Mouse (Mus musculus) intestine, postnatal 0 days (tissue): ENCODE data around the gene Pms2. TPM values are rescaled to one million over a fixed set of nuclear protein-coding genes. Genes with fewer than 3 reads are reported as not detected.
A peak's percentile ranks its signal among the peaks of the same experiment; 100 is the strongest.

ENCODE experiments used
- ATAC-seq: fragments of 200-750 bp; cut with Nextera tagmentation; 2 replicates; pipeline ENCODE4 v1.8.0; 2017; ENCODE audit warnings: mild to moderate bottlenecking, moderate TSS enrichment, moderate library complexity
- H3K27ac ChIP-seq: fragments of 300-500 bp; sonication (generic); 2 replicates; pipeline ENCODE4 v1.5.1; 2014; ENCODE audit warnings: mild to moderate bottlenecking, low read depth, low read length, moderate library complexity
- H3K27me3 ChIP-seq: fragments of 300-500 bp; sonication (generic); replicated peaks from 2 replicates; pipeline ENCODE4 v1.6.1; 2014; ENCODE audit warnings: low read length, mixed read lengths; ENCODE audit not compliant: control insufficient read depth, insufficient read depth
- H3K36me3 ChIP-seq: fragments of 300-500 bp; sonication (generic); 2 replicates; pipeline ENCODE4 v1.6.1; 2014; ENCODE audit warnings: mild to moderate bottlenecking, moderate library complexity; ENCODE audit not compliant: control insufficient read depth, insufficient read depth
- H3K4me1 ChIP-seq: fragments of 300-500 bp; sonication (generic); replicated peaks from 2 replicates; pipeline ENCODE4 v1.6.1; 2014; ENCODE audit warnings: antibody characterized with exemption, low read length, mixed read lengths; ENCODE audit not compliant: control insufficient read depth, insufficient read depth
- H3K4me2 ChIP-seq: fragments of 300-500 bp; sonication (generic); replicated peaks from 2 replicates; pipeline ENCODE4 v1.6.1; 2014; ENCODE audit warnings: low read depth, mild to moderate bottlenecking, moderate library complexity
- H3K4me3 ChIP-seq: fragments of 300-500 bp; sonication (generic); 2 replicates; pipeline ENCODE4 v1.5.1; 2014; ENCODE audit warnings: low read depth, low read length
- H3K9ac ChIP-seq: fragments of 300-500 bp; sonication (generic); 2 replicates; pipeline ENCODE4 v1.6.1; 2014; ENCODE audit warnings: mild to moderate bottlenecking, low read depth, low read length
- H3K9me3 ChIP-seq: fragments of 300-500 bp; sonication (generic); 2 replicates; pipeline ENCODE4 v1.6.1; 2016; ENCODE audit warnings: mixed run types; ENCODE audit not compliant: control insufficient read depth
- CTCF ChIP-seq: sonication (generic); IDR thresholded peaks from 2 replicates; pipeline ENCODE4 v1.5.1; 2016; ENCODE audit warnings: low read depth, mild to moderate bottlenecking, control low read depth, antibody characterized with exemption, moderate library complexity
- WGBS: fragments of 180-500 bp; shearing (Covaris S2); extraction: QIAGEN DNeasy Blood & Tissue Kit; methylation state at CpG from one replicate; pipeline ENCODE4 v1.1.7; 2014; 5-methylcytosine and 5-hydroxymethylcytosine counted together
- polyA plus RNA-seq: library from polyadenylated mRNA; unstranded; fragments of >200 nt; fragmentation: Nextera tagmentation; extraction: Ambion mirVana; gene quantifications from 2 replicates; pipeline ENCODE4 v1.2.1, GENCODE M21; 2015

The Pms2 gene
- polyA plus RNA-seq, 1 experiment from 2014 or later, result 6.4 TPM

DNA sequence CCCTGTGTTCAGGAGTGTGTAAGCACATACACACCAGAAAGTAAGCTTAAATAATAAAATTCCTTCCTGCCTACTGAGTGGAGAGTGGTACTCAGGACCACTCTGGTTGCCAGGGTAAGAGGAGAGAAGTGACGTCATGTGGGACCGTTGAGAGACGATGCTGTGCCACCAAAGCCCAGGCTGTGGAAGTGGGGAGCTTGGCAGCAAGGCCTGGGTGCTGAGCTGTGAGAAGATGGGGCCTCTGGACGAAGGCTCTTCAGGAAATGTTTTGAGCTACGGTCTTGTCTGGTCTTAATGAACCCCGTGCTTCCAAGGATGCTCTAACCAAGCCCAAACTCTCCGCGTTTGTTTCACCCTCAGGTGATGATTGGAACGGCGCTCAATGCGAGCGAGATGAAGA lies 20.9 kb downstream of the Pms2 start:
- H3K27ac ChIP-seq, result no peak overlapping the region
- no peaks in the 10 kb centered on the region for H3K4me1 ChIP-seq
- H3K27me3 ChIP-seq, result no peaks in the 10 kb centered on the region
- H3K4me2 ChIP-seq, result no peak overlapping the region
- H3K4me3 ChIP-seq, result no peak overlapping the region
- no peak for TF ChIP-seq CTCF
- no peaks in the 10 kb centered on the region for H3K9me3 ChIP-seq
- 95% methylated on average over 12 of the region's 12 CpGs for WGBS
- no peak for ATAC-seq
- peaks cover 29% of the 10 kb centered on the region for H3K36me3 ChIP-seq
- H3K9ac ChIP-seq, result no peak overlapping the region

DNA sequence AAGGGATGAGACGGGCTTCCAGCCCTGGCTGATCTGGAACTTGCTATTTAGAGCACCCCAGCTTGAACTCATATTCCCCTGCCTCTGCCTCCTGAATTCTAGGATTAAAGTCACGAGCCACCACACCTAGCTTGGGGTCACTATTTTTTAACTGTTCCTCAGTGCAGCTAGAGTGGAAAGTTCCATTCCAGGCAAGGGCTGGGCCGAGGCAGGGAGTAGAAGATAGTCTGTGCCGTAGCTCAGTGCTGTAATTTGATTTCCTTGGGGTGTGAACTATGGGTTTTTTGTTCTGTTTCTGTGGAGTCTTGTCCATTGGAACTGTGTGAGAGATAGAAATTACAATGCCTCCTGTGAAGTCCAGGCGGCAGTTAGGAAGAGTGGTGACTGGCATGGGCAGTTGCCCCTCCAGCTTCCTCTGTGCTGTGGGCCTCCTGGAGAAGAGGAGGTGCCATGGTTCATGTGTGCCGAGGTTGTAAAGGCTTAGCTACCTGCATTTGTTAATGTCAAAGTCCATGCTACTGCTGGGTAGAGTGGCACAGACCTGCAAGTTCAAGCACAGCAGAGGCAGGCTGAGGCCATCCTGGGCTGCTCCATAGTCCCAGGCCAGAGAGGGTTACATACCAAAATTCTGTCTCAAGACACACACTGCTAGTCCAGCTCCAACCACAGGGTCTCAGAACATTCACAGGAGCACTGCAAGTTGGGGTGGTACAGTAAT lies 22.3 kb downstream of the Pms2 start:
- peaks cover 19% of the 10 kb centered on the region; the same call in 1 of the 2 replicates for H3K36me3 ChIP-seq
- H3K27ac ChIP-seq, result peak overlapping the region; percentile 30
- no peak overlapping the region for H3K4me2 ChIP-seq
- peak; percentile 93 for ATAC-seq
- H3K9ac ChIP-seq, result no peak overlapping the region
- H3K27me3 ChIP-seq, result no peaks in the 10 kb centered on the region
- TF ChIP-seq CTCF, result no peak
- no peak overlapping the region for H3K4me3 ChIP-seq
- H3K9me3 ChIP-seq, result no peaks in the 10 kb centered on the region
- H3K4me1 ChIP-seq, result no peaks in the 10 kb centered on the region
- 52% methylated on average over 6 of the region's 6 CpGs for WGBS

- Histone ChIP-seq H3K36me3 (peaks cover 19% of the 10 kb centered on the region; the same call in 1 of the 2 replicates), H3K9me3 (no peaks in the 10 kb centered on the region), H3K4me3 (no peak within 1 kb of the TSS), H3K4me2 (no peak within 1 kb of the TSS), H3K4me1 (no peaks in the 10 kb centered on the region), H3K27me3 (no peaks in the 10 kb centered on the region), H3K27ac (peak within 1 kb of the TSS; percentile 30), H3K9ac (no peak within 1 kb of the TSS)
- 25% methylated on average over 8 of the region's 8 CpGs for WGBS
- no peak for TF ChIP-seq CTCF
- ATAC-seq, result peak; percentile 20; the same call in 1 of the 2 replicates
Measured at GRCm38 (mm10) chr5:143932831-143933230, 23.1 kb downstream of the Pms2 start, which contains the start of gene Rsph10b. Gene Rsph10b (plus strand): TSS chr5:143933035.

DNA sequence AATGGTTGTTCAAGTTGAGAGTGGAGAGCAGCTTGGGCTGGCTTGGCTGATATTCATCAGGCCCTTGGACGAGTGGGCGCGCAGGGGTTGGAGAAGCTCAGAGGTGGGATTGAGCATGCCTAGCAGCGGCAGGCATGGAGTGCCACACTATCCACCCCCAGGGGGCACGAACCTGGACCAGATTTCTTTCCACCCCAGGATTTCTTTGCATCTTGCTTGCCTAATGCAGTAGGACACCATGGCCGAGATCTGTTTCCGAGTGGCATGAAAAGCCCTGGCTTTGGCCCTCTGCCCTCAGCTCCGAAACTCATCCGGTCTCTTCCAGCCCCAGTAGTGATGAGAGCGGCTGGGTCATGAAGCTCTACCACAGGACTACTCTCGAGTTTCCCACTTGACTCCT lies 23.6 kb downstream of the Pms2 start:
- H3K9ac ChIP-seq, result no peak overlapping the region
- H3K4me2 ChIP-seq, result no peak overlapping the region
- no peak for ATAC-seq
- H3K9me3 ChIP-seq, result no peaks in the 10 kb centered on the region
- WGBS, result 88% methylated on average over 11 of the region's 11 CpGs
- H3K27me3 ChIP-seq, result no peaks in the 10 kb centered on the region
- H3K27ac ChIP-seq, result no peak overlapping the region
- no peak for TF ChIP-seq CTCF
- peaks cover 19% of the 10 kb centered on the region; the same call in 1 of the 2 replicates for H3K36me3 ChIP-seq
- H3K4me1 ChIP-seq, result no peaks in the 10 kb centered on the region
- no peak overlapping the region for H3K4me3 ChIP-seq

- H3K4me1 ChIP-seq, result no peaks in the 10 kb centered on the region
- no peak overlapping the region for H3K4me3 ChIP-seq
- peak; percentile 46 for TF ChIP-seq CTCF
- no peaks in the 10 kb centered on the region for H3K27me3 ChIP-seq
- H3K4me2 ChIP-seq, result no peak overlapping the region
- 83% methylated on average over 1 of the region's 1 CpGs for WGBS
- H3K36me3 ChIP-seq, result peaks cover 19% of the 10 kb centered on the region; the same call in 1 of the 2 replicates
- no peak overlapping the region for H3K9ac ChIP-seq
- no peak overlapping the region for H3K27ac ChIP-seq
- no peaks in the 10 kb centered on the region for H3K9me3 ChIP-seq
- no peak for ATAC-seq
Measured at GRCm38 (mm10) chr5:143933875-143934274, 24.1 kb downstream of the Pms2 start.

GRCm38 (mm10) chr5:143936156-143936555 lies 26.4 kb downstream of the Pms2 start:
- Histone ChIP-seq H3K9ac (no peak overlapping the region), H3K27me3 (no peaks in the 10 kb centered on the region), H3K4me3 (no peak overlapping the region), H3K4me1 (no peaks in the 10 kb centered on the region), H3K36me3 (0 out of 2 replicates have a peak, but pooled peaks cover under 1% of the 10 kb centered on the region), H3K9me3 (no peaks in the 10 kb centered on the region), H3K4me2 (no peak overlapping the region), H3K27ac (no peak overlapping the region)
- 89% methylated on average over 9 of the region's 9 CpGs for WGBS
- TF ChIP-seq CTCF, result no peak
- ATAC-seq, result no peak
